Mouse (Mus musculus) adrenal gland, adult (tissue): ENCODE data around the gene Gnas.

Experiments
- DNase-seq, 2 experiments: peaks; one replicate each; pipeline ENCODE4 v3.0.0; 2022 to 2023; ENCODE audit warnings: low spot score in 1 of 2; ENCODE audit not compliant: inconsistent age in 2 of 2

Gnas gene

DNA sequence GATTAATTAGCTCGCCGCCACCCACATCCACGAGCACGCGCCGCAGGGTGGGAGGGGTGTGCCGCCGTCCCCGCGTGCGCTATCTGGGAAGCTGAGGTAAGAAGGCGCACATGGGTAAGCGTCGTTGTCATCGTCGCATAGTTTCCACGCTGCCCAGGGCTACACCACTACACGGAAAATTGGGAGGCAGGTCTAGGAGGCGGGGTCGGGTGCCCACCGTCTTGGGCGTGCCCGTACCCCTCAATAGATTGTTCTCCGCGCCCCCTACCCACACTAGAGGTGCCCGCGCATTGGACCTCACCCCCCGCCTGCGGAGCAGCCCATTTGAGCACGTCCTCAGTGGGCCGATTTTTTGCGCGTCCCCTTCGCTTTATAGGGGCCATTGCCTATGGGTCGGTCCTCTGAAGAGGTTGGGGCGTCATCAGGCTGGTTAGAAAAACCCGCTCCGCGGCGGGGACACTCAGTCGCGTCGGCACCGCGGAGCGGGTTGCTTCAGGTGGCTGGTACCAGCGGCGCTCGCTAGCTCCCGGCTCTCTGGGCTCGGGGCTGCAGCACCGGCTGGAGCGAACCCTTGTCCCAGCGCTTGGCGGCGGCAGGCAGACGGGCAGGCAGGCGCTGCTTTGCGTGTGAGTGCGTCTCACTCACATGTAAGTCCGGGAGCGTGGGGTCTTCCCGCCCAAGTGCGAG lies 43.3 kb downstream of the Gnas start:
- peak; percentile 87 to 95 for DNase-seq

DNA sequence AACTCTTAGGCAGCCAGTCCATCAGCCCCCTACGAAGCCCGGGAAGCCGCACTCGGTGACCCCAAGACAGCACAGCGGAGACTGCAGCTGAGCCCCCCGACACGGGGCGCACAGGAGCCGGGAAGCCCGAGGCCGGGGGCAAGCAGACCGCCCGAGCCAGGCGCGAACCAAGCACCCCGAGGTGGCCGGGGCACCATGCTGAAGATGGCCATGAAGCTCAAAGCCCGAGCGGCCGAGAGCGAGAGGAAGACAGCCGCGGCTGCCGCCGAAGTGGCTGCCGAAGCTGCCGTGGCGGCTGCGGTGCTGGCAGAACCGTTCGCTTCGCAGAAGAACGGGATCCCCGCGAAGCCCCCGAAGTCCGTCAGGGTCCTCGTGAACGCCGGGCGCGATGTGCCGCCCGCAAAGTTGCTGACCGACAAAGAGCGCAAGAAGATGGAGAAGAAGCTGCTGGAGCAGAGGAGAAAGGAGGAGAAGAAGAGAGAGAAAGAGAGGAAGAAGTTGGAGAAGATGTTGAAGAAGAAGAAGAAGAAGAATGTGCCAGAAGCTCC lies 44.3 kb downstream of the Gnas start:
- DNase-seq: peak; percentile 62 to 74

DNA sequence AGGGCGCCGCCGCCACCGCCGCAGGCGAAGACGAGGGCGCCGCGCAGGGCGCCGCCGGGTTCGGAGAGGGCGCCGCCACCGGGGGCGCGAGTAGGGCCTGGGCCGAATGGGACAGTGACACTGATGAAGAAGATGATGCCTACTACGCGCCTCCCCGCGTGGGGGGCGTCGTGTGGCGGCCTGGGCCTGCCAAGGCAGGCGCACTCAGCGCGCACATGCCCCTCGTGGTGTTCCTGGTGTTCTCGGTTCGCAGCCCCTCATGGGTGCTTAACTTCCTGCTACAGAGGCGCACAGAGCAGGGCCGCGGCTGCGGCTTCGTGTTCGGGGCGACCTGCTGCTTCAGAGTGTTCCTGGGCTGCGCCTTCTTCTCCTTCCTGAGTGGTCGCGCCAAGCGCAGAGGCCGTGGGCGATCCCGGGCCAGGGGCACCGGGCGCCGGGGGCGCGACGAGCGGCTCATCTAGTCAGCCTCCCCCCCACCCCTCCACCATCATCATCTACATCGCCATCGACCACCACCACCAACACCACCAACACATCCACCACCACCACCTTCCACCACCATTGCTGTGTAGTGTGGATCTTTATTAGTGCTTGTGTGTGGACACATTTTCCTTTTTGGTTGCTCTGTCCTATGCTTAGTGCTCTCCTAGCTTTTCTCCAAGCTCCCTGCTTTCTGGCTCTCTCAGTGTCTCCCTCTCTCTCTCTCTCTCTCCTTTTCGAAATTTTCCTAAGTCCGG lies 45.0 kb downstream of the Gnas start:
- DNase-seq: peak; percentile 69 to 83

DNA sequence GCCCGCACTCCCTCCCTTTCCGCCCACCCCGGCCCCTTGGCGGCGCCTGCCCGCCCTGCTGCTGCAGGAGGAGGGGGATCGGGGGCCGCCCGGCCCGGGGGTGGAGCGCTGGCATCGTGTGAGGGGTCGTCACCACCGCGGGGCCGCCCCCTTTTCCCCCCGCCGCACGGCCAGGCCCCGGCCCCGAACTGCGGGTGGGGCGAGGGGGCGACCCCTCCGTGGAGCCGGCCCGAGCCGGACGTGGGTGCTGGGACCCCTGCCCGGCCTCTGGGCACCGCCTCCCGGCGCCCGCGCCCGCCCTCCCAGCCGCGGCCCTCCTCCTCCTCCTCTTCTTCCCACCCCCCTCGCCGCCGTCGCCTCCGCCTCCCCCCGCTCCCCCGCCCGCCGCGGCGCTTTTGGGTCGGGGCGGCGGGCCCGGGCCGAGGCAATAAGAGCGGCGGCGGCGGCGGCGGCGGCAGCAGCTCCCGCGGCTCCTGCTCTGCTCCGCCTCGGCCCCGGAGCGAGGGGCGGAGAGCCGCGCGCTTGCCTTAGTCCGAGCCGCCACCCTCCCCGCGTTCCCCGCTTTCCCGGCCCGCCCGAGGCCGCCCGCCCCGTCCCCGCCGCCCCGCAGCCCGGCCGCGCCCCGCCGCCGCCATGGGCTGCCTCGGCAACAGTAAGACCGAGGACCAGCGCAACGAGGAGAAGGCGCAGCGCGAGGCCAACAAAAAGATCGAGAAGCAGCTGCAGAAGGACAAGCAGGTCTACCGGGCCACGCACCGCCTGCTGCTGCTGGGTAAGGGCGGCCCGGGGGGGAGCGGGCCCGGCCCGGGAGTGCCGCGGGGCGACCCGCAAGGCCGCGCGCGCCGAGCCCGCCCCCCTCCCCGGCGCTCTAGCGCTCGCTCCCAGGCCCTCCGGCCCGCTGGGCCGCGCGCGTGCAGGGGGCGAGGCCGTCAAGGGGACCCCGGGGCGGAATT lies 45.8 kb downstream of the Gnas start:
- peak; percentile 92 to 97 for DNase-seq

DNA sequence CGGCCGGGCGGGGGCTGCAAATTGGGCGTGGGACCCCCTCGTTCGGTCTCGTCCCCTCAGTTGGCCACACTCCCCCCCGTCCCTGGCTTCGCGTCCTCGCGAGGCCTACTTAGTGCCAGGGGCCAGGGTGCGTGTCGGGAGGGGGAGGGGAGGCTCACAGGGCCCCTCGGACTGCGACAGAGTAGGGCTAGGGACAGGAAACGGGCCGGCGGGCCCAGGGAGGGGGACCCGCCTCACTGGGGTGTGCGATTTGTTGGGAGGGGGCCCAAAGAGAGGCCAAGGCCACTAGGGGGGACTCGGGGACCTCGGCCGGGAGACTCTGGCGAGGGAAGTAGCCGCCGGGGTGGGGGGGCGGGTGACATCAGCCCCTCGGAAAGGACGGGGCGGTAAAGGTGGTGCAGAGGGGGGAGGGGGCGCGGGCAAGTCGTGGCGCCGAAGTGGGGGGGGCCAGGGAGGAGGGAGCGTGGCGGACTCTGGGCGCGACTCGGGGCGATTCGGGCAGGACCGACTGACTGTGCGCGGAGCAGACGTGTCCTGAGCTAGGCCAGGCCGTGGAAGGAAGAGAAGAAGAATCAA lies 46.6 kb downstream of the Gnas start:
- DNase-seq: peak; percentile 87 to 95

DNA sequence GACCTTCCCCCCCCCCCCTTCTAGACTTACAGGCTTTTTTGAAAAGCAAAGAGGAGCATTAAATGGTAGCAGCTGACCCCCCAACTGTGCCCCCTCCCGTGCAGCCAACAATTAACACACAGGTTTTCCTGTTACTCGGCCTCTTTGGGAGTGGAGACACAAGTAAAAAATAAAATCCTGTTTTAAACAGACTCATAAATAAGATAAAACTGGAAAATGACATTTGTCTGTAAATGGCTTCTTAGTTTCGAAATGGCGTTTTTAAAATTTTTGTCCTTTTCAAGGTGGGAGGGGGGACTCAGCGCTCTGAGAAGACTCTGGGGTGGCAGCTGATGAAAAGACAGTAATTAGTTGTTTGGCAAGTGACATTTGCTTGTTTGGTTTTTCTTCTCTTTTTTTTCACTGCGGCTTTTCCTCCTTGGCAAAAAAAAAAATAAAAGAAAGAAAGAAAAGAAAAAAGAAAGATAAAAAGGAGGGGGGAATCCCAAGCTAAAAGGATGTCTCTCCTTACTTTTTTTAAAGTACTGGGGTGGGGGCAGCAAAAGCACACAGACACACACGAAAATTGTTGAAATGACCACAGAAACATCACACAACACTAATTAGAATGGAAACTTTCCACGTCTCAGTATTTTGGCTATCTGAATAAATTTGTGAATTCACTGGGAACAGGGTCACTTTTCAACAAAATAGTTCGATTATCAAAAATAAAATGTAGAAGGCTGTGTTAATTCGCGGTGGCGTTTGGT lies 47.3 kb downstream of the Gnas start:
- peak in 1 of 2 experiments; percentile 66 for DNase-seq

DNA sequence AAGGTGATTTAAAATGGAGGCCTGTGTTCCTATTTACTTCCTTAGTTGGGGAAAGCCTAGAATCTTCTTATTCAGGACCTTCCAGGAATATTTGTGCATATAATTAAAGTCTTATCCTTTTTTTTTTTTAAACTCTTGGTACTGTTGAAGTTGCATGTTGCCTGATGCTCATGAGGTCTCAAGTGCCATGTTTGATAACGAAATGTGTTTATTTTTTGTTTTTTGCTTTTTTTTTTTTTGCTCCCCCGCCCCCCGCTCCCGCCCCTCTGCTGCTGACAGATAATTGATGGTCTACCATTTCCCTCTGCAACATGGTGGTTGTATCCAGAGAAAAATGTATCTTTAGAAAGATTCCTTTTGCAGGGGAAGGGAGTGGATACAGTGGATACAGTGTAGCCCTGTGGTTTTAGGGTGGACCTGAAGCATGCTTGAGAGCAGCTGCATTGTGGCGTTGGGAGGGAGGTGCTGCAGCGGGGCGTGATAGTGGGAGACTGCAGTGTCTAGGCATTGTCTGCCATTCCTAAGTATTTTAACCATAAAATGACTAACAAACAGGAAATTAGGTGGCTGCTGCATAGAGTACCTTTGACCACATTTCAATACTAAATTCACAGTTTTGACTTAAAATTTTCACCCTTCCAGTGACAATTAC lies 49.2 kb downstream of the Gnas start:
- peak in 1 of 2 experiments; percentile 54 for DNase-seq

DNA sequence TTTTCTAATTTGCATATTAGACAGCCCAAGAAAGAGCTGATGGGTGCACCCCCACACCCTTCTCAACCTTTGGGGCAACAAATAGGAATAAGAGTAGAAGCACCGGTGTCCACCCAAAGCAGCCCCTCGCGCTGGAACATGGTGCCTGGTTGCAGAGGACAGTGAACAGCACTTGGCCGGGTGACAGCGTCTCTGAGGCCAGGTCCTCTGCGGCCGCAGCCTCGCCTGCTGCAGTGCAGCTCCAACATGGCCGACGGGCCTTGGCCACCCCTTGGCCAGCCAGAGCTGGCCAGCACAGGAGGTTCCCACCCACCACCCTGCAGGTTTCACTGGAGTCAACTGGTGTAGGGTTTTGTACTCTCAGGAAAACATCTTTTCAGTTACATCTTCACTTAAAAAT lies 50.3 kb downstream of the Gnas start:
- peak; percentile 54 to 75 for DNase-seq

DNA sequence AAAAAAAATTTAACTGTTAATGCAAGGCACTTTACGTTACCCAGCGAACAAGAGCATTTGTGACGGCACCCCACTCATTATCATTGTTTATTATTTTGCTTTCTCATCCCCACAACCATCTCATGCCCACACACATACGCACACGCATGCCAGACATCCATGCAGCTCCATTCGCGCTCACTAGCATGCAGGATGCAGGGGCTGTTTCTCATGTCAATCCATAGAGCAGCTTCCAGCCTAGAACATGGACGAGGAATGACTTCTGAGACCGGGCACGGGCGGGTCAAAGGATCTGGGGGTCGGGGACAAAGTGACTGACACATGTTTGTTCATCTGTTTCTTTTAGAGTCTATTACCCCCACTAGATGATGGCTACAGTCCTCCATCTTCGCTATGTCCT lies 53.2 kb downstream of the Gnas start:
- DNase-seq: peak in 1 of 2 experiments; percentile 46

DNA sequence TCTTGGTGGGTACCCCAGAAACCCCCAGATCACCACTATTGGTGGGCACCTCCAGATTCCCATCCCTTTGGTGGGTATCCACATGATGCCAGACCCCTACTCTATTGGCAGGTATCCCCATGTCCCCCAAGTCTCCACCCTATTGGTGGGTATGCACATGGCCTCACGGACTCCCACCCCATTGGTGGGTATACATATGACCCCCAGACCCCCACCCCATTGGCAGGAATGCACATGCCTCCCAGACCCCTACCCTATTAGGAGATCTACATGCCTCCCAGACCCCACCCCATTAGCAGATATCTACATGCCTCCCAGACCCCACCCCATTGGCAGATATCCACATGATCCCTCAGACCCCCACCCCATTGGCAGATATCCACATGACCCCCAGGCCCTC lies 55.6 kb downstream of the Gnas start:
- peak in 1 of 2 experiments; percentile 44 for DNase-seq

DNA sequence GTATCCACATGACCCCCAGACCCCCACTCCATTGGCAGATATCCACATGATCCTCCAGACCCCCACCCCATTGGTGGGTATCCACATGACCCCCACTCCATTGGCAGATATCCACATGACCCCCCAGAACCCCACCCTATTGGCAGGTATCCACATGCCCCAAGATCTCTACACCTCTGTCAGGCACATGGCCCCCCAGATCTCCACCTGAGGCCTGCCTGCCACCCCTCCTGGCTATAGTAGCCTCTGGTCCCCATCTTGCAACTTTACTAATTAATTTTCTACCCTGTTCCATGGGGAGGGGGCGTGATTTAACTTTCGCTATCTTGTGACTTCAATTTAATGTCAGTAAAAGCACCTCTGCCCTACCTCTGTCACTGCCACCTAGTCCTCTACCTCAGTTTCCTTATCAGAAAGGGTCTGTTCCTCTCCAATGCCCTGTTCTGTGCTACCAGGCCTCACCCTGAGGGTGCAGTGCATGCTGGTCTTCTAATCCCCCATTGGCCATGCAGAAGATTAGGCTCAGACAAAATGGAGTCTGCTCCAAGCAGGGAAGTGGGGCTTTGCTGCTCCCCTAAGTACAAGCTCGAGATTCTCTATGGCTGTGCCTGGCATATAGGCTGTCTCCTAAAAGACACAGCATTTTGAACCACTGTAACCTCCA lies 56.2 kb downstream of the Gnas start:
- DNase-seq: peak in 1 of 2 experiments; percentile 54

DNA sequence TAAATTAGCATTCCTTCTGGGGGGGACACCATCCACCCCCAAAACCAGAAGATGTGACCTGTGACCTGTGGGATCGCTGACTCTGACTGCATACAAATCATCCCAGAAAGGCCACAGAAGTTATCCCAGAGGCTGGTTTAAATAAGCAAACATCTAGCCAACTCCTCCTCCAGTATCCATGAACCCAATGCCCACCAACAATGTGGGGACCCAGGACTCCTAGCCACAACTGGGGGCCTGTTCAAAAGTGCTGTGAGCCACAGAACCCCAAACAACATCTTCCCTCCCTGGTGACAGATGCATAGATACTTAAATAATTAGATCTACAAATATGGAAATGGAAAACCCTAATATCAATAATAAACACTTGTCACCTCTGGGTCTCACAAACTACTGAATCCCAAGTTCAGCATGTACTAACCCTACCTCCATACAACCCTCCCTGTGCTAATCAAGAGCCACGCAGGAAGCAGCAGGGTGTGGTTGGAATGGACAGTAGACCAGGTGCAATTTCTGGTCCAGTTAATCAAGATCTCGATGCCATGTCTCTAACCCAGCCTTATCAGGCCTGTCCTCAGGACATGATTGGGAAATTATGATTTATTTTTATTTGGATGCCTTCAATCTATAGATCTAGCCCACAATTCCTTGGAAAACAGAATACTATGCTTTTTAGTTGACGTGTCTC lies 56.9 kb downstream of the Gnas start:
- DNase-seq: no peak

DNA sequence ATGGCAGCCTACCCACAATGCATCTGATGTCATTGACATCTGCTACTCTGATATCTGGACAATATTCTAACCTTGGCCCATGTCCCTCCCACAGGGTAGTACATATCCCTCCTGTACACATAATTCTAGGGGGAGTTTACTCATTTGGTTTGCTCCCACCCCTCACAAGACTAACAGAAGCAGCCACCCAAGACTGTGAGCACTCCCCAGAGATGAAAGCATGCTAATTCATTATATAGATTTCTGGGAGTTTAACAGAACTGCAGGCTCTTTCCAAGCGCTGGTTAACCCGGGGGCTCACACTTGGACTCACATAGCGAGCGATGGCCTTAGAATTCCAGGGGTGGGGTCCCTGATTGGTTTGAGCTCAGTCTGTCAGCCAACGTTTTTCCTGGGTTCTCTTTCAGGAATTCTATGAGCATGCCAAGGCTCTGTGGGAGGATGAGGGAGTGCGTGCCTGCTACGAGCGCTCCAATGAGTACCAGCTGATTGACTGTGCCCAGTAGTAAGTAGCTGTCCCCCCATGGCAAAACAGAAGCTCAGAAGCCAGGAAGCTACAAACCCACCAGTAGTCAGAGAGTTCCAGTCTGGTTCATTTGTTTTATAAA lies 58.8 kb downstream of the Gnas start:
- DNase-seq: peak in 1 of 2 experiments; percentile 54

DNA sequence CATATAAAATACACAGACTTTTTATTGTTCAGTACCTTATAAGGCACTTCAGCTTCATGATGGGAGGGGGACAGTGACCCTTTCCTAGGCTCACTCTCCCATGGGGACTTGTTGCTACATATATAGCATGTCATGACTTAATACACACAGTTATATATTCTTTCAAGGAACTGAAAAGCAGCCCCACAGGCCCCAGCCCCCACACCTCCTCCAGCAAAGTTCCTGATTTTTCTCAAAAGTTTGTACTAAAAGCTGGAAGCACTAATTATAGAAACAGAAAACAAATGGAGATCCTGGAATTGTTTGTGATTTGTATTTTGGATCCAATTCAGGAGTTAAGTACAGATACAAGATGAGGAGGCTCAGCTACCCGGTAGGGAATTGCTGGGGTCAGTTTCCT lies 59.4 kb downstream of the Gnas start:
- no peak for DNase-seq

DNA sequence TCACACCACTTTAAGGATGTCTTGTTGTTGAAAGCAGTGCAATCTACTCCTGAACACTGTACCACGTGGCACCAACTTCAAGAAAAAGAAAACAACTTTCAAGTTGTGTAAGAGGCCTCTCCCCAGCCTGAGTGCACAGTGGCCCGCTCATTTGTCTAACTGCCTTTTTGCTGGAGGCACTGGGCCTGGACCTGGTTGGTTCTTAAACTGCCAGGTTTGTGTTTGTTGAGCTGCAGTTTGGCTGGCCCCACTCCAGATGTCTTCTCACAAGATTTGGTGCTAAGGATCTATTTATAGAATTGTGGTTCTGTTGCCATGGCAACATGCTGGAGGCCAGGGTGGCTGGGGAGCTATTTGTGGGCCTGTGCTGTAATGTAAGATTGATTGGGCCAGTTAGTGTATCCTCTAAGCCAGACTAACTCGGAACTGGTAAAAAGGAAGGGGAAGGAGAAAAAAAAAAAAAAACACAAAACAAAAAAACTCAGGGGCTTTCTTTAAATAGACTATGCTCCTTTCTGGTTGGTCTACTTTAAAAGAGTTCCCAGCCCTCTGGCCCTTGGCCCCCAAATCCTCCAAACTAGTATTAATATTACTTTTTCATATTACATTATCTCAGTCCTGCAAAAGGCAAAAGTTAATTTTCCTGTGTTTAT lies 60.0 kb downstream of the Gnas start:
- DNase-seq: peak; percentile 87 to 96

DNA sequence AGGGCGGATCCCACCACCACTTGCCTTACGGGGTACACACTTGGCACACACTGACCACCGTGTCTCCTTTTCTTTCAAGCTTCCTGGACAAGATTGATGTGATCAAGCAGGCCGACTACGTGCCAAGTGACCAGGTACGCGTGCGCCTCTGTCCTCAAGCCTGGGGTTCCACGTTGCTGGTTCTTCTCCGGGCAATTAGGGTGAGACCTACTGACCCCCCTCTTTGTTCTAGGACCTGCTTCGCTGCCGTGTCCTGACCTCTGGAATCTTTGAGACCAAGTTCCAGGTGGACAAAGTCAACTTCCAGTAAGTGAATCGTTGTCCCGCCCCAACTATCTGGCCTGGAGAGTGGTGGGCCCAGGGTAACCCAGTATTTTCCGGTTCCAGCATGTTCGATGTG lies 60.9 kb downstream of the Gnas start:
- DNase-seq: peak in 1 of 2 experiments; percentile 58

DNA sequence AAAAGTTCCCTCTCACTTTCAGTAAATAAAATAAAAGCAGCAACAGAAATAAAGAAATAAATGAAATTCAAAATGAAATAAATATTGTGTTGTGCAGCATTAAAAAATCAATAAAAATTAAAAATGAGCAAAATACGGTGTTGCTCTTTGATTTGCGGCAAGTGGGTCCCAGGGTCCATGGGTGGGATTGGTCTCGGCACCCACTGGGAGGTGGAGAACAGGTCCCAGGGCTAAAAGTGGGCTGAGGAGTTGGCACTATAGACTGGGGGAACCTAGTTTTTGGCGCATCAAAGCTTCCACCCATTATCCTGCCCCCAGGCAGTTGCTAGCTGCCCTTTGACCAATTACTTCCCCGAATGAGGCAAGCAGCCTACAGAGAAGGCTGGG lies 62.5 kb downstream of the Gnas start, which contains the start of gene Gm20721:
Gene Gm20721 (minus strand): TSS at position 101 of the 387 bp plus-strand sequence.
- DNase-seq: peak in 1 of 2 experiments; percentile 36
